ENCODE assay signal across 12 mouse cellular contexts in the genomic region with DNA sequence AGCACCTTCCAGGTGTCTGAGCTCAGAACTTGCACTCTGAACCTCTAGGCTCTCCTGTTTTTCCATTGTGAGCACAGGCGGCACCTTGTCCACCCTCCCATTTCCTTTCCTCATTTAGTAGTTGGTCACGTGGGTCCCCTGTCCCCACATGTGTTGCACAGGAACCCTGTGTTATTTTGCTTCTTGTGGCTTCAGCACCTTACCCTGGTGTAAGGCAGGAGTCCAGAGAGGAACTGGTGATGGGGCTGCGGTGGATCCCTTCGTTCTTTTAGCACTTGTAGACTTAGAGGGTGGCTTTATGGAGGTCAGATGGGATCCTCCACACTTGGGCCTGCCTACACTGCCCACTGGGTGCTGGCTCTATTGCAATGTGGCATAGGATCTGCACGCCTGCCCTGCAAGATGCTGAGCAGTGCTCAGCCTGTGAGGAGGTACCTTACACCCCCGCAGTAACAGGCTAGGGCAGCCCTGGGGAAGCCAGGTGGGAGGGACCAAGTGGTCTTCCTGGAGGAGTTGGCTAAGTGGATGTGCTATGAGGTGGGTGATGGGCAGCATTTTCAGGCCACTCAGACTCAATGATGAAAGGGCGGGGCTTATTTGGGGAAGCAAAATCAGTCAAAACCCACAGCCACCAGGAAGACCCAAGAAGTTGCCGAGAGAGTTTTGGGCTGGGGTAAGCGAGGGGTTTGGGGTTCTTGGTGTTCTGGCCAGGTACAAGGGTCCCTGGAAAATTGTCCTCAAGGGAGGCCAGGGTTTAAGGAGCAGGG. TPM values are rescaled to one million over a fixed set of nuclear protein-coding genes. Genes with fewer than 3 reads are reported as not detected.
DNase-seq lines count a peak whose midpoint lies in the region; ATAC-seq and TF ChIP-seq lines count a peak whose summit lies in the region.
"Had no signal": no experiment of that assay in that cellular context is flagged by ENCODE, and none has a peak within 500 bp of the region (broad histone marks: within the 10 kb centered on the region; RNA-seq: fewer than 3 reads in every experiment).

No protein-coding gene starts in this region.

- 4% methylated on average over 9 of the region's 9 CpGs for WGBS in bone marrow, adult 2 months
- WGBS in lung, postnatal 0 days = 82% methylated on average over 9 of the region's 9 CpGs
- 85% methylated on average over 9 of the region's 9 CpGs for WGBS in kidney, embryonic 14.5 days

- peak; percentile 48 for DNase-seq in layer of hippocampus, adult 9-11 months
- no peak for DNase-seq in layer of hippocampus, postnatal 10 days (ENCODE audit: low spot score in 2 of 2)
- no peak for DNase-seq in lung, postnatal 0 days (ENCODE audit: low spot score)
- peak; percentile 86 to 87 for DNase-seq in spleen, postnatal 36 days (ENCODE audit: low spot score in 2 of 2)
- no peak for DNase-seq in urinary bladder, postnatal 14 days (ENCODE audit: low spot score)
- DNase-seq in layer of hippocampus, postnatal 14 days (ENCODE audit: low spot score in 2 of 2) = no peak
- DNase-seq: adrenal gland, postnatal 25 days; lung, embryonic 14.5 days had no signal

- H3K9me3 ChIP-seq in lung, postnatal 0 days (ENCODE audit: low read length) = no peaks in the 10 kb centered on the region
- H3K9me3 ChIP-seq in kidney, embryonic 14.5 days (ENCODE audit: control insufficient read depth, low read length) = no peaks in the 10 kb centered on the region
- H3K9me3 ChIP-seq: neural tube, embryonic 12.5 days had no signal

- TF ChIP-seq CTCF in bone marrow, adult 2 months (IDR thresholded peaks at IDR 0.05; ENCODE audit: control insufficient read depth, insufficient read depth, low read length) = no peak
- no peak for TF ChIP-seq CTCF in lung, postnatal 0 days (IDR thresholded peaks at IDR 0.05)

- no peak for TF ChIP-seq EP300 in lung, postnatal 0 days (IDR thresholded peaks at IDR 0.05)

- H3K9ac ChIP-seq in lung, postnatal 0 days (replicated peaks; ENCODE audit: low read depth) = no peak overlapping the region
- H3K9ac ChIP-seq in kidney, embryonic 14.5 days (ENCODE audit: low read depth, low read length) = no peak overlapping the region
- H3K9ac ChIP-seq: lung, embryonic 14.5 days; neural tube, embryonic 12.5 days had no signal

- H3K4me3 ChIP-seq in bone marrow, adult 2 months (replicated peaks; ENCODE audit: control insufficient read depth, low read depth, low read length) = peak overlapping the region; percentile 68
- no peak overlapping the region for H3K4me3 ChIP-seq in lung, postnatal 0 days (ENCODE audit: low read depth, low read length)
- H3K4me3 ChIP-seq in kidney, embryonic 14.5 days (ENCODE audit: low read length) = no peak overlapping the region
- H3K4me3 ChIP-seq: neural tube, embryonic 12.5 days had no signal

- TF ChIP-seq POLR2A in bone marrow, adult 2 months (IDR thresholded peaks at IDR 0.05; ENCODE audit: borderline replicate concordance, control insufficient read depth, low read depth, low read length) = no peak

- 0 out of 2 replicates have a peak overlapping the region, but pooled peaks have one; percentile 5 for H3K4me2 ChIP-seq in lung, postnatal 0 days (replicated peaks; ENCODE audit: low read depth, low read length)
- H3K4me2 ChIP-seq in kidney, embryonic 14.5 days (replicated peaks; ENCODE audit: low read depth, low read length) = no peak overlapping the region
- H3K4me2 ChIP-seq: lung, embryonic 14.5 days; neural tube, embryonic 12.5 days had no signal

- 0 out of 2 replicates have a peak, but pooled peaks have one; percentile 8 for ATAC-seq in lung, postnatal 0 days
- ATAC-seq in kidney, embryonic 14.5 days (ENCODE audit: low FRiP score, low TSS enrichment) = no peak

- H3K27me3 ChIP-seq in lung, postnatal 0 days (replicated peaks; ENCODE audit: insufficient read depth, low read length) = no peaks in the 10 kb centered on the region
- no peaks in the 10 kb centered on the region for H3K27me3 ChIP-seq in kidney, embryonic 14.5 days (ENCODE audit: control insufficient read depth, insufficient read depth, low read length)
- H3K27me3 ChIP-seq: neural tube, embryonic 12.5 days had no signal

- 0 out of 2 replicates have a peak, but pooled peaks cover 3% of the 10 kb centered on the region for H3K36me3 ChIP-seq in lung, postnatal 0 days (ENCODE audit: insufficient read depth, low read length)
- H3K36me3 ChIP-seq in kidney, embryonic 14.5 days (ENCODE audit: control insufficient read depth, insufficient read depth, low read length) = no peaks in the 10 kb centered on the region
- H3K36me3 ChIP-seq: neural tube, embryonic 12.5 days had no signal

- peak overlapping the region; percentile 79 for H3K27ac ChIP-seq in bone marrow, adult 2 months (ENCODE audit: control insufficient read depth, insufficient read depth, low read depth, low read length, poor library complexity)
- H3K27ac ChIP-seq in lung, postnatal 0 days (ENCODE audit: low read length) = no peak overlapping the region
- H3K27ac ChIP-seq in kidney, embryonic 14.5 days (ENCODE audit: low read depth, low read length) = no peak overlapping the region
- H3K27ac ChIP-seq: kidney, postnatal 0 days; neural tube, embryonic 12.5 days had no signal

- peaks cover 19% of the 10 kb centered on the region for H3K4me1 ChIP-seq in bone marrow, adult 2 months (ENCODE audit: control insufficient read depth, insufficient read depth, low read length)
- 0 out of 2 replicates have a peak, but pooled peaks cover 7% of the 10 kb centered on the region for H3K4me1 ChIP-seq in lung, postnatal 0 days (ENCODE audit: insufficient read depth, low read depth, low read length)
- H3K4me1 ChIP-seq in kidney, embryonic 14.5 days (ENCODE audit: control insufficient read depth, insufficient read depth, low read length) = 0 out of 2 replicates have a peak, but pooled peaks cover 4% of the 10 kb centered on the region
- H3K4me1 ChIP-seq: neural tube, embryonic 12.5 days had no signal

RNA-seq across cellular contexts. Expression of a gene that starts 21.6 kb away (rescaled TPM):
- total RNA-seq in layer of hippocampus, postnatal 10 days (2021) = 1 to 10 TPM; 5.0 to 6.1 TPM
- 18.7 and 66.8 TPM in 2 replicates for polyA plus RNA-seq in bone marrow, adult 2 months (2011; ENCODE audit: insufficient read depth, insufficient read length, low replicate concordance, missing spikeins)
- 16.5 and 17.6 TPM in 2 replicates for polyA plus RNA-seq in lung, postnatal 0 days (2015; fragmentation: Nextera tagmentation; extraction: Ambion mirVana)
- 2.0 and 3.1 TPM in 2 replicates for polyA plus RNA-seq in kidney, embryonic 14.5 days (2014; fragmentation: Nextera tagmentation; extraction: Ambion mirVana)
- total RNA-seq in layer of hippocampus, postnatal 14 days (2021) = 1 to 10 TPM; 3.5 to 3.6 TPM

Comparison
In these comparisons a context has a peak if more than half of its experiments do, and no peak if none do; other contexts are left out.
1. DNase-seq: peak in layer of hippocampus, adult 9-11 months (single experiment) and spleen, postnatal 36 days (2 of 2); none in layer of hippocampus, postnatal 10 days (0 of 2), lung, postnatal 0 days (single experiment), urinary bladder, postnatal 14 days (single experiment) and layer of hippocampus, postnatal 14 days (0 of 2).